Mouse (Mus musculus) heart, postnatal 14 days (tissue): ENCODE data around the gene Dlgap3. TPM values are rescaled to one million over a fixed set of nuclear protein-coding genes. Genes with fewer than 3 reads are reported as not detected.
A peak's percentile ranks its signal among the peaks of the same experiment; 100 is the strongest.

Source experiments
- DNase-seq, 2 experiments: peaks; one replicate each; pipeline ENCODE4 v3.0.0; 2021 to 2022
- intact Hi-C: fragments of 180-260 bp; cut with DNase I; formaldehyde crosslinking; loops from one replicate; pipeline ENCODE4 v1.15.1; 2025
- total RNA-seq, 2 experiments: library from RNA; stranded (reverse); gene quantifications; 2 replicates each; pipeline ENCODE4 v1.2.3; 2021

The Dlgap3 gene
- total RNA-seq, 2 experiments from 2014 or later: 0.26 to 0.29 TPM

GRCm38 (mm10) chr4:127251963-127252585, 83.1 kb downstream of the Dlgap3 start:
- intact Hi-C loops: no loop called here
- peak; percentile 84 to 86 for DNase-seq

- intact Hi-C loops: no loop called here
- DNase-seq: peak; percentile 46 to 52
These were observed 87.7 kb downstream of the Dlgap3 start for GRCm38 (mm10) chr4:127256739-127257138.

GRCm38 (mm10) chr4:127258186-127258897, 89.3 kb downstream of the Dlgap3 start:
- peak; percentile 46 to 48 for DNase-seq
- intact Hi-C loops: loop anchor here (2.0 kb wide), 1 partner anchor 20 kb away; no protein-coding TSS in a partner anchor

GRCm38 (mm10) chr4:127261601-127262000, 92.6 kb downstream of the Dlgap3 start:
- intact Hi-C loops: no loop called here
- DNase-seq: no peak

GRCm38 (mm10) chr4:127263438-127264182, 94.6 kb downstream of the Dlgap3 start:
- DNase-seq: peak; percentile 19 to 30
- intact Hi-C loops: no loop called here

GRCm38 (mm10) chr4:127264183-127264554, 95.2 kb downstream of the Dlgap3 start:
- no peak for DNase-seq
- intact Hi-C loops: no loop called here

GRCm38 (mm10) chr4:127278451-127279001, 109.5 kb downstream of the Dlgap3 start:
- intact Hi-C loops: loop anchor here (2.0 kb wide), 2 partner anchors 20 to 36 kb away; partner anchors contain the start of gene Gja4
- DNase-seq: peak; percentile 63 to 67

GRCm38 (mm10) chr4:127279241-127279640, 110.2 kb downstream of the Dlgap3 start:
- intact Hi-C loops: loop anchor here (2.0 kb wide), 2 partner anchors 20 to 36 kb away; partner anchors contain the start of gene Gja4
- no peak for DNase-seq

Other genes with a start within 250 kb of the Dlgap3 start
- 10 to 100 TPM; 26.0 to 27.8 TPM for gene Zmym4, start 201.1 kb upstream of the Dlgap3 start, total RNA-seq
- gene Sfpq, start 147.9 kb upstream of the Dlgap3 start, total RNA-seq: 100 to 1,000 TPM; 116 to 127 TPM
- gene Zmym1, start 108.1 kb upstream of the Dlgap3 start, total RNA-seq: 1 to 10 TPM; 3.9 to 6.8 TPM
- 1 to 10 TPM; 8.1 to 9.2 TPM for gene Zmym6, start 91.8 kb upstream of the Dlgap3 start, total RNA-seq
- gene Tmem35b, start 45.5 kb upstream of the Dlgap3 start, total RNA-seq: 1 to 10 TPM; 1.6 to 2.2 TPM
- gene Smim12, start 74.6 kb downstream of the Dlgap3 start, total RNA-seq: 10 to 100 TPM; 43.1 to 43.5 TPM
- gene Gja4, start 144.8 kb downstream of the Dlgap3 start, total RNA-seq: 10 to 100 TPM; 20.8 to 23.0 TPM
- gene Gjb3, start 161.6 kb downstream of the Dlgap3 start, total RNA-seq: under 1 TPM in 1 of 2 experiments, not detected in 1; 0.22 TPM
- not detected for gene Gjb4, start 184.9 kb downstream of the Dlgap3 start, total RNA-seq
- gene Gjb5, start 189.0 kb downstream of the Dlgap3 start, total RNA-seq: under 1 TPM; 0.48 to 0.61 TPM